Mouse (Mus musculus): Measurements from ENCODE around the gene Milr1. TPM values are rescaled to one million over a fixed set of nuclear protein-coding genes. Genes with fewer than 3 reads are reported as not detected.
"Not testable (repeated sequence)": the region's sequence is repeated elsewhere in the genome, so short reads cannot be mapped to it uniquely, and the experiment has no call there.

Milr1 gene
- polyA plus RNA-seq, 1 experiment from 2014 or later = 0.91 TPM

- not testable (repeated sequence) for ATAC-seq (ENCODE audit: low FRiP score); H3K27me3 ChIP-seq; H3K4me3 ChIP-seq (replicated peaks); H3K9ac ChIP-seq; H3K36me3 ChIP-seq (replicated peaks); H3K27ac ChIP-seq; H3K9me3 ChIP-seq; H3K4me2 ChIP-seq
- WGBS = 89% methylated on average over 5 of the region's 8 CpGs
- H3K4me1 ChIP-seq = peaks cover 21% of the 10 kb centered on the region
Measured at GRCm38 (mm10) chr11:106740724-106741123, 10.3 kb upstream of the Milr1 start.

GRCm38 (mm10) chr11:106741232-106741631 is 9.8 kb upstream of the Milr1 start:
- no peak for ATAC-seq (ENCODE audit: low FRiP score)
- Histone ChIP-seq H3K4me1 (peaks cover 19% of the 10 kb centered on the region), H3K27me3 (0 out of 2 replicates have a peak, but pooled peaks cover 4% of the 10 kb centered on the region), H3K4me3 (replicated peaks) (no peak overlapping the region), H3K36me3 (replicated peaks) (no peaks in the 10 kb centered on the region), H3K9ac (no peak overlapping the region), H3K27ac (peak overlapping the region; percentile 42; the same call in 1 of the 2 replicates), H3K9me3 (no peaks in the 10 kb centered on the region), H3K4me2 (no peak overlapping the region)
- 35% methylated on average over 6 of the region's 6 CpGs for WGBS

GRCm38 (mm10) chr11:106741826-106742225 is 9.2 kb upstream of the Milr1 start:
- 0 out of 2 replicates have a peak, but pooled peaks cover 4% of the 10 kb centered on the region for H3K27me3 ChIP-seq
- H3K9ac ChIP-seq = no peak overlapping the region
- peak overlapping the region; percentile 42; the same call in 1 of the 2 replicates for H3K27ac ChIP-seq
- no peaks in the 10 kb centered on the region for H3K9me3 ChIP-seq
- H3K4me3 ChIP-seq (replicated peaks) = no peak overlapping the region
- peaks cover 13% of the 10 kb centered on the region for H3K4me1 ChIP-seq
- 94% methylated on average over 3 of the region's 3 CpGs for WGBS
- no peaks in the 10 kb centered on the region for H3K36me3 ChIP-seq (replicated peaks)
- ATAC-seq (ENCODE audit: low FRiP score) = no peak
- no peak overlapping the region for H3K4me2 ChIP-seq

- Histone ChIP-seq H3K27ac (no peak overlapping the region), H3K4me3 (replicated peaks) (no peak overlapping the region), H3K36me3 (replicated peaks) (no peaks in the 10 kb centered on the region), H3K9me3 (0 out of 2 replicates have a peak, but pooled peaks cover 3% of the 10 kb centered on the region), H3K9ac (no peak overlapping the region), H3K4me1 (peaks cover 7% of the 10 kb centered on the region), H3K4me2 (no peak overlapping the region), H3K27me3 (0 out of 2 replicates have a peak, but pooled peaks cover 4% of the 10 kb centered on the region)
- 54% methylated on average over 6 of the region's 6 CpGs for WGBS
- no peak for ATAC-seq (ENCODE audit: low FRiP score)
Measured at GRCm38 (mm10) chr11:106742388-106742841, 8.6 kb upstream of the Milr1 start.

GRCm38 (mm10) chr11:106744949-106745348 is 6.1 kb upstream of the Milr1 start:
- WGBS = 94% methylated on average over 5 of the region's 5 CpGs
- no peak for ATAC-seq (ENCODE audit: low FRiP score)
- Histone ChIP-seq H3K4me3 (replicated peaks) (no peak overlapping the region), H3K4me1 (peaks cover 4% of the 10 kb centered on the region), H3K9me3 (0 out of 2 replicates have a peak, but pooled peaks cover 5% of the 10 kb centered on the region), H3K9ac (no peak overlapping the region), H3K27me3 (no peaks in the 10 kb centered on the region), H3K27ac (no peak overlapping the region), H3K36me3 (replicated peaks) (no peaks in the 10 kb centered on the region), H3K4me2 (no peak overlapping the region)

GRCm38 (mm10) chr11:106749557-106750120 is 1.4 kb upstream of the Milr1 start:
- not testable (repeated sequence) for ATAC-seq (ENCODE audit: low FRiP score); H3K4me1 ChIP-seq; H3K27me3 ChIP-seq; H3K4me2 ChIP-seq; H3K27ac ChIP-seq; H3K9me3 ChIP-seq; H3K36me3 ChIP-seq (replicated peaks); H3K4me3 ChIP-seq (replicated peaks); H3K9ac ChIP-seq
- WGBS = 97% methylated on average over 7 of the region's 7 CpGs

- H3K27me3 ChIP-seq = no peaks in the 10 kb centered on the region
- no peak within 1 kb of the TSS for H3K4me3 ChIP-seq (replicated peaks)
- no peak within 1 kb of the TSS for H3K27ac ChIP-seq
- no peak within 1 kb of the TSS for H3K9ac ChIP-seq
- H3K4me2 ChIP-seq = no peak within 1 kb of the TSS
- H3K9me3 ChIP-seq = 0 out of 2 replicates have a peak, but pooled peaks cover 5% of the 10 kb centered on the region
- H3K4me1 ChIP-seq = no peaks in the 10 kb centered on the region
- ATAC-seq (ENCODE audit: low FRiP score) = no peak
- 90% methylated on average over 13 of the region's 13 CpGs for WGBS
- no peaks in the 10 kb centered on the region for H3K36me3 ChIP-seq (replicated peaks)
Measured at GRCm38 (mm10) chr11:106750121-106750751, 790 bp upstream of the Milr1 start, which contains the start of gene Pecam1. Gene Pecam1 (minus strand): TSS chr11:106750628.

GRCm38 (mm10) chr11:106752103-106752502 is 1.1 kb downstream of the Milr1 start:
- H3K27me3 ChIP-seq = no peaks in the 10 kb centered on the region
- 92% methylated on average over 7 of the region's 7 CpGs for WGBS
- H3K4me1 ChIP-seq = no peaks in the 10 kb centered on the region
- H3K9me3 ChIP-seq = 0 out of 2 replicates have a peak, but pooled peaks cover 5% of the 10 kb centered on the region
- no peaks in the 10 kb centered on the region for H3K36me3 ChIP-seq (replicated peaks)
- H3K27ac ChIP-seq = no peak overlapping the region
- no peak overlapping the region for H3K9ac ChIP-seq
- no peak overlapping the region for H3K4me3 ChIP-seq (replicated peaks)
- no peak overlapping the region for H3K4me2 ChIP-seq
- ATAC-seq (ENCODE audit: low FRiP score) = no peak

GRCm38 (mm10) chr11:106753314-106753713 is 2.3 kb downstream of the Milr1 start:
- Histone ChIP-seq H3K9ac (no peak overlapping the region), H3K27ac (no peak overlapping the region), H3K4me2 (no peak overlapping the region), H3K4me1 (no peaks in the 10 kb centered on the region), H3K27me3 (no peaks in the 10 kb centered on the region), H3K4me3 (replicated peaks) (no peak overlapping the region), H3K36me3 (replicated peaks) (no peaks in the 10 kb centered on the region), H3K9me3 (no peaks in the 10 kb centered on the region)
- no peak for ATAC-seq (ENCODE audit: low FRiP score)
- WGBS = 85% methylated on average over 6 of the region's 6 CpGs

GRCm38 (mm10) chr11:106755583-106755982 is 4.6 kb downstream of the Milr1 start:
- Histone ChIP-seq H3K9me3 (no peaks in the 10 kb centered on the region), H3K36me3 (replicated peaks) (no peaks in the 10 kb centered on the region), H3K9ac (no peak overlapping the region), H3K4me2 (no peak overlapping the region), H3K27me3 (no peaks in the 10 kb centered on the region), H3K27ac (no peak overlapping the region), H3K4me1 (no peaks in the 10 kb centered on the region), H3K4me3 (replicated peaks) (no peak overlapping the region)
- 22% methylated on average over 5 of the region's 5 CpGs for WGBS
- ATAC-seq (ENCODE audit: low FRiP score) = no peak

GRCm38 (mm10) chr11:106759028-106759427 is 8.0 kb downstream of the Milr1 start:
- Histone ChIP-seq H3K27me3 (no peaks in the 10 kb centered on the region), H3K27ac (no peak overlapping the region), H3K4me3 (replicated peaks) (no peak overlapping the region), H3K9me3 (no peaks in the 10 kb centered on the region), H3K4me1 (peaks cover 10% of the 10 kb centered on the region; the same call in 1 of the 2 replicates), H3K4me2 (no peak overlapping the region), H3K9ac (no peak overlapping the region), H3K36me3 (replicated peaks) (no peaks in the 10 kb centered on the region)
- WGBS = 97% methylated on average over 3 of the region's 3 CpGs
- ATAC-seq (ENCODE audit: low FRiP score) = no peak

GRCm38 (mm10) chr11:106760511-106760910 is 9.5 kb downstream of the Milr1 start:
- Histone ChIP-seq H3K36me3 (replicated peaks) (0 out of 2 replicates have a peak, but pooled peaks cover 6% of the 10 kb centered on the region), H3K27ac (no peak overlapping the region), H3K9me3 (no peaks in the 10 kb centered on the region), H3K27me3 (no peaks in the 10 kb centered on the region), H3K4me3 (replicated peaks) (no peak overlapping the region), H3K9ac (no peak overlapping the region), H3K4me1 (peaks cover 10% of the 10 kb centered on the region; the same call in 1 of the 2 replicates), H3K4me2 (no peak overlapping the region)
- ATAC-seq (ENCODE audit: low FRiP score) = no peak
- 93% methylated on average over 5 of the region's 5 CpGs for WGBS

Data from forebrain, embryonic 12.5 days (tissue).